Mouse (Mus musculus) thymus, adult 18-20 months (tissue): ENCODE measurements around the gene Usp39.

Source experiments
- DNase-seq, 2 experiments: peaks; one replicate each; pipeline ENCODE4 v3.0.0; 2022; ENCODE audit warnings: mixed read lengths in 2 of 2

Gene Usp39

GRCm38 (mm10) chr6:72348411-72348810 is 3.4 kb upstream of the Usp39 start:
- no peak for DNase-seq

- DNase-seq = peak; percentile 76 to 82
Measured at GRCm38 (mm10) chr6:72347166-72347941, 2.4 kb upstream of the Usp39 start, which contains the start of gene 0610030E20Rik. 0610030E20Rik (plus strand) TSS chr6:72347317.

- no peak for DNase-seq
Measured at GRCm38 (mm10) chr6:72346261-72346660, 1.3 kb upstream of the Usp39 start.

- no peak for DNase-seq
Measured at GRCm38 (mm10) chr6:72345633-72346032, 649 bp upstream of the Usp39 start.

- no peak for DNase-seq
Measured at GRCm38 (mm10) chr6:72344396-72345073, 449 bp downstream of the Usp39 start.

- DNase-seq = no peak
Measured at GRCm38 (mm10) chr6:72340481-72340880, 4.5 kb downstream of the Usp39 start.

GRCm38 (mm10) chr6:72333111-72333510 is 11.9 kb downstream of the Usp39 start:
- DNase-seq = no peak

GRCm38 (mm10) chr6:72330133-72330532 is 14.9 kb downstream of the Usp39 start:
- DNase-seq = no peak

- no peak for DNase-seq
Measured at GRCm38 (mm10) chr6:72329019-72329418, 16.0 kb downstream of the Usp39 start.

GRCm38 (mm10) chr6:72326274-72326673 is 18.7 kb downstream of the Usp39 start:
- no peak for DNase-seq

- no peak for DNase-seq
Measured at GRCm38 (mm10) chr6:72323786-72324508, 21.0 kb downstream of the Usp39 start.

GRCm38 (mm10) chr6:72322936-72323335 is 22.0 kb downstream of the Usp39 start:
- no peak for DNase-seq

GRCm38 (mm10) chr6:72319019-72319418 is 26.0 kb downstream of the Usp39 start:
- DNase-seq = no peak

- DNase-seq = no peak
Measured at GRCm38 (mm10) chr6:72318440-72318839, 26.5 kb downstream of the Usp39 start.

GRCm38 (mm10) chr6:72316044-72316443 is 28.9 kb downstream of the Usp39 start:
- no peak for DNase-seq

GRCm38 (mm10) chr6:72315384-72315783 is 29.6 kb downstream of the Usp39 start:
- no peak for DNase-seq

- DNase-seq = no peak
Measured at GRCm38 (mm10) chr6:72313124-72313867, 31.7 kb downstream of the Usp39 start.

GRCm38 (mm10) chr6:72312198-72312597 is 32.8 kb downstream of the Usp39 start:
- DNase-seq = no peak

GRCm38 (mm10) chr6:72303510-72303909 is 41.5 kb downstream of the Usp39 start:
- DNase-seq = no peak

- DNase-seq = no peak
Measured at GRCm38 (mm10) chr6:72302349-72302925, 42.5 kb downstream of the Usp39 start.

- DNase-seq = no peak
Measured at GRCm38 (mm10) chr6:72297825-72298224, 47.2 kb downstream of the Usp39 start.

- DNase-seq = no peak
Measured at GRCm38 (mm10) chr6:72292972-72293651, 51.9 kb downstream of the Usp39 start.
